14 mouse cellular contexts compared by ENCODE assay signal in genomic region chrX:7910473-7910872, GRCm38 (mm10). TPM values are rescaled to one million over a fixed set of nuclear protein-coding genes. Genes with fewer than 3 reads are reported as not detected.
DNase-seq lines count a peak whose midpoint lies in the region; ATAC-seq and TF ChIP-seq lines count a peak whose summit lies in the region.
"Had no signal": no experiment of that assay in that cellular context is flagged by ENCODE, and none has a peak within 500 bp of the region (broad histone marks: within the 10 kb centered on the region; RNA-seq: fewer than 3 reads in every experiment).

No protein-coding gene starts in this region.

- peak; percentile 55; the same call in 1 of the 2 replicates for ATAC-seq in forebrain, embryonic 12.5 days (ENCODE audit: low FRiP score)
- ATAC-seq in forebrain, embryonic 16.5 days, result no peak
- ATAC-seq in intestine, postnatal 0 days, result no peak
- no peak for ATAC-seq in intestine, embryonic 16.5 days
- ATAC-seq in midbrain, embryonic 15.5 days (replicated peaks), result peak; percentile 60
- no peak for ATAC-seq in midbrain, embryonic 11.5 days (ENCODE audit: low FRiP score)
- ATAC-seq in stomach, postnatal 0 days (ENCODE audit: low FRiP score, low TSS enrichment), result no peak
- ATAC-seq: inflammation-experienced regulatory T-cells, adult 6 months had no signal

- H3K27me3 ChIP-seq in forebrain, embryonic 12.5 days, result no peaks in the 10 kb centered on the region
- H3K27me3 ChIP-seq in forebrain, embryonic 16.5 days (replicated peaks; ENCODE audit: control insufficient read depth, insufficient read depth, low read length), result no peaks in the 10 kb centered on the region
- H3K27me3 ChIP-seq in intestine, postnatal 0 days (replicated peaks; ENCODE audit: control insufficient read depth, insufficient read depth, low read length), result no peaks in the 10 kb centered on the region
- H3K27me3 ChIP-seq in intestine, embryonic 16.5 days (replicated peaks; ENCODE audit: control insufficient read depth, insufficient read depth, low read length), result no peaks in the 10 kb centered on the region
- H3K27me3 ChIP-seq in midbrain, embryonic 15.5 days (replicated peaks), result no peaks in the 10 kb centered on the region
- no peaks in the 10 kb centered on the region for H3K27me3 ChIP-seq in midbrain, embryonic 11.5 days (ENCODE audit: control insufficient read depth, insufficient read depth, low read length)
- no peaks in the 10 kb centered on the region for H3K27me3 ChIP-seq in stomach, postnatal 0 days (ENCODE audit: control insufficient read depth, insufficient read depth, low read length)
- H3K27me3 ChIP-seq: embryonic facial prominence, embryonic 12.5 days; limb, embryonic 12.5 days; neural tube, embryonic 12.5 days had no signal

- TF ChIP-seq EP300 in stomach, postnatal 0 days (optimal IDR thresholded peaks at IDR 0.05), result no peak

- no peak overlapping the region for H3K9ac ChIP-seq in forebrain, embryonic 12.5 days
- H3K9ac ChIP-seq in forebrain, embryonic 16.5 days (replicated peaks; ENCODE audit: low read depth, low read length), result no peak overlapping the region
- no peak overlapping the region for H3K9ac ChIP-seq in intestine, postnatal 0 days (ENCODE audit: low read depth, low read length)
- no peak overlapping the region for H3K9ac ChIP-seq in intestine, embryonic 16.5 days (ENCODE audit: low read depth, low read length)
- no peak overlapping the region for H3K9ac ChIP-seq in midbrain, embryonic 15.5 days
- H3K9ac ChIP-seq in midbrain, embryonic 11.5 days (ENCODE audit: low read length), result no peak overlapping the region
- no peak overlapping the region for H3K9ac ChIP-seq in stomach, postnatal 0 days (ENCODE audit: low read length)
- H3K9ac ChIP-seq: embryonic facial prominence, embryonic 12.5 days; limb, embryonic 12.5 days; neural tube, embryonic 12.5 days had no signal

- H3K4me3 ChIP-seq in forebrain, embryonic 12.5 days (replicated peaks), result no peak overlapping the region
- H3K4me3 ChIP-seq in forebrain, embryonic 16.5 days (replicated peaks; ENCODE audit: low read length), result no peak overlapping the region
- no peak overlapping the region for H3K4me3 ChIP-seq in intestine, postnatal 0 days (ENCODE audit: low read depth, low read length)
- no peak overlapping the region for H3K4me3 ChIP-seq in intestine, embryonic 16.5 days (ENCODE audit: low read length)
- H3K4me3 ChIP-seq in midbrain, embryonic 15.5 days, result no peak overlapping the region
- no peak overlapping the region for H3K4me3 ChIP-seq in midbrain, embryonic 11.5 days (ENCODE audit: low read depth, low read length)
- no peak overlapping the region for H3K4me3 ChIP-seq in stomach, postnatal 0 days (ENCODE audit: low read depth, low read length)
- H3K4me3 ChIP-seq: embryonic facial prominence, embryonic 12.5 days; limb, embryonic 12.5 days; neural tube, embryonic 12.5 days had no signal

- WGBS in forebrain, embryonic 12.5 days, result 46% methylated on average over 6 of the region's 6 CpGs
- WGBS in forebrain, embryonic 16.5 days, result 46% methylated on average over 6 of the region's 6 CpGs
- 53% methylated on average over 6 of the region's 6 CpGs for WGBS in intestine, postnatal 0 days
- WGBS in intestine, embryonic 16.5 days, result 51% methylated on average over 6 of the region's 6 CpGs
- 42% methylated on average over 6 of the region's 6 CpGs for WGBS in midbrain, embryonic 15.5 days
- WGBS in midbrain, embryonic 11.5 days, result 59% methylated on average over 6 of the region's 6 CpGs
- WGBS in stomach, postnatal 0 days, result 62% methylated on average over 6 of the region's 6 CpGs

- no peaks in the 10 kb centered on the region for H3K9me3 ChIP-seq in forebrain, embryonic 12.5 days
- no peaks in the 10 kb centered on the region for H3K9me3 ChIP-seq in forebrain, embryonic 16.5 days (ENCODE audit: control insufficient read depth, low read length)
- no peaks in the 10 kb centered on the region for H3K9me3 ChIP-seq in intestine, postnatal 0 days (ENCODE audit: control insufficient read depth)
- H3K9me3 ChIP-seq in intestine, embryonic 16.5 days (ENCODE audit: control insufficient read depth, low read length), result no peaks in the 10 kb centered on the region
- H3K9me3 ChIP-seq in midbrain, embryonic 15.5 days, result no peaks in the 10 kb centered on the region
- no peaks in the 10 kb centered on the region for H3K9me3 ChIP-seq in midbrain, embryonic 11.5 days (ENCODE audit: control insufficient read depth, low read length)
- no peaks in the 10 kb centered on the region for H3K9me3 ChIP-seq in stomach, postnatal 0 days (ENCODE audit: control insufficient read depth, low read length)
- H3K9me3 ChIP-seq: embryonic facial prominence, embryonic 12.5 days; limb, embryonic 12.5 days; neural tube, embryonic 12.5 days had no signal

- H3K27ac ChIP-seq in forebrain, embryonic 12.5 days, result no peak overlapping the region
- no peak overlapping the region for H3K27ac ChIP-seq in forebrain, embryonic 16.5 days (ENCODE audit: low read length)
- H3K27ac ChIP-seq in intestine, postnatal 0 days (ENCODE audit: low read depth, low read length), result no peak overlapping the region
- H3K27ac ChIP-seq in intestine, embryonic 16.5 days (ENCODE audit: low read length), result no peak overlapping the region
- H3K27ac ChIP-seq in midbrain, embryonic 15.5 days, result no peak overlapping the region
- H3K27ac ChIP-seq in midbrain, embryonic 11.5 days (ENCODE audit: low read depth, low read length), result no peak overlapping the region
- H3K27ac ChIP-seq in stomach, postnatal 0 days (replicated peaks), result no peak overlapping the region
- H3K27ac ChIP-seq: embryonic facial prominence, embryonic 12.5 days; limb, embryonic 12.5 days; neural tube, embryonic 12.5 days had no signal

- TF ChIP-seq CTCF in intestine, postnatal 0 days (IDR thresholded peaks at IDR 0.05; ENCODE audit: low read depth), result peak; percentile 46
- TF ChIP-seq CTCF in stomach, postnatal 0 days (IDR thresholded peaks at IDR 0.05; ENCODE audit: low read depth), result peak; percentile 43

- peaks cover 10% of the 10 kb centered on the region for H3K36me3 ChIP-seq in forebrain, embryonic 12.5 days (replicated peaks)
- no peaks in the 10 kb centered on the region for H3K36me3 ChIP-seq in forebrain, embryonic 16.5 days (ENCODE audit: control insufficient read depth, insufficient read depth)
- H3K36me3 ChIP-seq in intestine, postnatal 0 days (ENCODE audit: control insufficient read depth, insufficient read depth), result no peaks in the 10 kb centered on the region
- no peaks in the 10 kb centered on the region for H3K36me3 ChIP-seq in intestine, embryonic 16.5 days (ENCODE audit: control insufficient read depth, insufficient read depth, low read length)
- no peaks in the 10 kb centered on the region for H3K36me3 ChIP-seq in midbrain, embryonic 15.5 days (replicated peaks)
- H3K36me3 ChIP-seq in midbrain, embryonic 11.5 days (ENCODE audit: control insufficient read depth, insufficient read depth, low read length), result no peaks in the 10 kb centered on the region; the same call in 1 of the 2 replicates
- no peaks in the 10 kb centered on the region; the same call in 1 of the 2 replicates for H3K36me3 ChIP-seq in stomach, postnatal 0 days (ENCODE audit: control insufficient read depth, insufficient read depth, low read length)

- no peak overlapping the region for H3K4me2 ChIP-seq in forebrain, embryonic 12.5 days
- no peak overlapping the region for H3K4me2 ChIP-seq in forebrain, embryonic 16.5 days (ENCODE audit: low read length)
- no peak overlapping the region for H3K4me2 ChIP-seq in intestine, postnatal 0 days (replicated peaks; ENCODE audit: low read depth)
- H3K4me2 ChIP-seq in intestine, embryonic 16.5 days (ENCODE audit: low read depth, low read length), result no peak overlapping the region
- H3K4me2 ChIP-seq in midbrain, embryonic 15.5 days, result no peak overlapping the region
- no peak overlapping the region for H3K4me2 ChIP-seq in midbrain, embryonic 11.5 days
- no peak overlapping the region for H3K4me2 ChIP-seq in stomach, postnatal 0 days (replicated peaks; ENCODE audit: low read depth)
- H3K4me2 ChIP-seq: embryonic facial prominence, embryonic 12.5 days; limb, embryonic 12.5 days; neural tube, embryonic 12.5 days had no signal

- H3K4me1 ChIP-seq in forebrain, embryonic 12.5 days, result peaks cover 4% of the 10 kb centered on the region; the same call in 1 of the 2 replicates
- no peaks in the 10 kb centered on the region for H3K4me1 ChIP-seq in forebrain, embryonic 16.5 days (replicated peaks; ENCODE audit: control insufficient read depth, insufficient read depth, low read length)
- no peaks in the 10 kb centered on the region for H3K4me1 ChIP-seq in intestine, postnatal 0 days (replicated peaks; ENCODE audit: control insufficient read depth, insufficient read depth, low read length)
- H3K4me1 ChIP-seq in intestine, embryonic 16.5 days (ENCODE audit: control insufficient read depth, insufficient read depth, low read length), result no peaks in the 10 kb centered on the region
- no peaks in the 10 kb centered on the region for H3K4me1 ChIP-seq in midbrain, embryonic 15.5 days
- no peaks in the 10 kb centered on the region for H3K4me1 ChIP-seq in midbrain, embryonic 11.5 days (ENCODE audit: control insufficient read depth, insufficient read depth, low read length)
- H3K4me1 ChIP-seq in stomach, postnatal 0 days (replicated peaks; ENCODE audit: control insufficient read depth, insufficient read depth), result no peaks in the 10 kb centered on the region
- H3K4me1 ChIP-seq: embryonic facial prominence, embryonic 12.5 days; limb, embryonic 12.5 days; neural tube, embryonic 12.5 days had no signal

- no peak for DNase-seq in midbrain, embryonic 11.5 days (ENCODE audit: low spot score, missing footprints)
- no peak for DNase-seq in stomach, postnatal 0 days (ENCODE audit: low spot score)
- no peak for DNase-seq in c-Kit-positive CD71-positive TER-119-positive erythroid progenitor cells, embryonic 14.5 days (ENCODE audit: low spot score)
- DNase-seq: cerebellum, adult 11 months had no signal

RNA-seq across cellular contexts. Expression of gene Gm10490, which starts 1.1 kb away (rescaled TPM):
- not detected in 2 replicates for polyA plus RNA-seq in forebrain, embryonic 12.5 days (2016; fragmentation: Nextera tagmentation; extraction: Ambion mirVana)
- polyA plus RNA-seq in forebrain, embryonic 16.5 days (2015; fragmentation: Nextera tagmentation; extraction: Ambion mirVana), result not detected in 2 replicates
- not detected in 2 replicates for polyA plus RNA-seq in intestine, postnatal 0 days (2015; fragmentation: Nextera tagmentation; extraction: Ambion mirVana)
- not detected in 2 replicates for polyA plus RNA-seq in intestine, embryonic 16.5 days (2015; fragmentation: Nextera tagmentation; extraction: Ambion mirVana)
- 1.2 TPM in 1 of 2 replicates, not detected in the other for polyA plus RNA-seq in midbrain, embryonic 15.5 days (2015; fragmentation: Nextera tagmentation; extraction: Ambion mirVana)
- polyA plus RNA-seq in midbrain, embryonic 11.5 days (2014; fragmentation: Nextera tagmentation; extraction: Ambion mirVana), result not detected in 2 replicates
- not detected in 2 replicates for polyA plus RNA-seq in stomach, postnatal 0 days (2015; fragmentation: Nextera tagmentation; extraction: Ambion mirVana)
- polyA plus RNA-seq: embryonic facial prominence, embryonic 12.5 days; inflammation-experienced regulatory T-cells, adult 6 months; limb, embryonic 12.5 days; liver, embryonic 16.5 days; neural tube, embryonic 12.5 days had no signal

RNA-seq across cellular contexts. Expression of gene Gm10491, which starts 2.8 kb away (rescaled TPM):
- polyA plus RNA-seq in forebrain, embryonic 12.5 days (2016; fragmentation: Nextera tagmentation; extraction: Ambion mirVana), result not detected in 2 replicates
- polyA plus RNA-seq in forebrain, embryonic 16.5 days (2015; fragmentation: Nextera tagmentation; extraction: Ambion mirVana), result not detected in 2 replicates
- not detected in 2 replicates for polyA plus RNA-seq in intestine, postnatal 0 days (2015; fragmentation: Nextera tagmentation; extraction: Ambion mirVana)
- not detected in 2 replicates for polyA plus RNA-seq in intestine, embryonic 16.5 days (2015; fragmentation: Nextera tagmentation; extraction: Ambion mirVana)
- polyA plus RNA-seq in midbrain, embryonic 15.5 days (2015; fragmentation: Nextera tagmentation; extraction: Ambion mirVana), result not detected in 2 replicates
- not detected in 2 replicates for polyA plus RNA-seq in midbrain, embryonic 11.5 days (2014; fragmentation: Nextera tagmentation; extraction: Ambion mirVana)
- polyA plus RNA-seq in stomach, postnatal 0 days (2015; fragmentation: Nextera tagmentation; extraction: Ambion mirVana), result not detected in 2 replicates
- polyA plus RNA-seq: embryonic facial prominence, embryonic 12.5 days; inflammation-experienced regulatory T-cells, adult 6 months; limb, embryonic 12.5 days; liver, embryonic 16.5 days; neural tube, embryonic 12.5 days had no signal

RNA-seq across cellular contexts. Expression of gene Pcsk1n, which starts 9.1 kb away (rescaled TPM):
- polyA plus RNA-seq in forebrain, embryonic 12.5 days (2016; fragmentation: Nextera tagmentation; extraction: Ambion mirVana), result 57.6 and 59.9 TPM in 2 replicates
- polyA plus RNA-seq in forebrain, embryonic 16.5 days (2015; fragmentation: Nextera tagmentation; extraction: Ambion mirVana), result 101 and 151 TPM in 2 replicates
- 17.5 and 18.0 TPM in 2 replicates for polyA plus RNA-seq in intestine, postnatal 0 days (2015; fragmentation: Nextera tagmentation; extraction: Ambion mirVana)
- polyA plus RNA-seq in intestine, embryonic 16.5 days (2015; fragmentation: Nextera tagmentation; extraction: Ambion mirVana), result 10.6 and 10.7 TPM in 2 replicates
- polyA plus RNA-seq in midbrain, embryonic 15.5 days (2015; fragmentation: Nextera tagmentation; extraction: Ambion mirVana), result 273 and 288 TPM in 2 replicates
- 21.9 and 26.9 TPM in 2 replicates for polyA plus RNA-seq in midbrain, embryonic 11.5 days (2014; fragmentation: Nextera tagmentation; extraction: Ambion mirVana)
- polyA plus RNA-seq in stomach, postnatal 0 days (2015; fragmentation: Nextera tagmentation; extraction: Ambion mirVana), result 12.0 and 12.2 TPM in 2 replicates
- polyA plus RNA-seq: inflammation-experienced regulatory T-cells, adult 6 months had no signal

RNA-seq across cellular contexts. Expression of gene Timm17b, which starts 11.3 kb away (rescaled TPM):
- 146 and 158 TPM in 2 replicates for polyA plus RNA-seq in forebrain, embryonic 12.5 days (2016; fragmentation: Nextera tagmentation; extraction: Ambion mirVana)
- 134 and 155 TPM in 2 replicates for polyA plus RNA-seq in forebrain, embryonic 16.5 days (2015; fragmentation: Nextera tagmentation; extraction: Ambion mirVana)
- polyA plus RNA-seq in intestine, postnatal 0 days (2015; fragmentation: Nextera tagmentation; extraction: Ambion mirVana), result 106 and 109 TPM in 2 replicates
- polyA plus RNA-seq in intestine, embryonic 16.5 days (2015; fragmentation: Nextera tagmentation; extraction: Ambion mirVana), result 132 and 141 TPM in 2 replicates
- 173 and 178 TPM in 2 replicates for polyA plus RNA-seq in midbrain, embryonic 15.5 days (2015; fragmentation: Nextera tagmentation; extraction: Ambion mirVana)
- 163 and 179 TPM in 2 replicates for polyA plus RNA-seq in midbrain, embryonic 11.5 days (2014; fragmentation: Nextera tagmentation; extraction: Ambion mirVana)
- polyA plus RNA-seq in stomach, postnatal 0 days (2015; fragmentation: Nextera tagmentation; extraction: Ambion mirVana), result 85.6 and 90.5 TPM in 2 replicates

RNA-seq across cellular contexts. Expression of gene Pqbp1, which starts 11.4 kb away (rescaled TPM):
- polyA plus RNA-seq in forebrain, embryonic 12.5 days (2016; fragmentation: Nextera tagmentation; extraction: Ambion mirVana), result 169 and 181 TPM in 2 replicates
- 218 and 223 TPM in 2 replicates for polyA plus RNA-seq in forebrain, embryonic 16.5 days (2015; fragmentation: Nextera tagmentation; extraction: Ambion mirVana)
- 63.1 and 64.3 TPM in 2 replicates for polyA plus RNA-seq in intestine, postnatal 0 days (2015; fragmentation: Nextera tagmentation; extraction: Ambion mirVana)
- 95.3 and 101 TPM in 2 replicates for polyA plus RNA-seq in intestine, embryonic 16.5 days (2015; fragmentation: Nextera tagmentation; extraction: Ambion mirVana)
- polyA plus RNA-seq in midbrain, embryonic 15.5 days (2015; fragmentation: Nextera tagmentation; extraction: Ambion mirVana), result 222 and 224 TPM in 2 replicates
- 143 and 160 TPM in 2 replicates for polyA plus RNA-seq in midbrain, embryonic 11.5 days (2014; fragmentation: Nextera tagmentation; extraction: Ambion mirVana)
- polyA plus RNA-seq in stomach, postnatal 0 days (2015; fragmentation: Nextera tagmentation; extraction: Ambion mirVana), result 60.6 and 62.2 TPM in 2 replicates

Comparison
In these comparisons a context has a peak if more than half of its experiments do, and no peak if none do; other contexts are left out.
1. ATAC-seq: peak in forebrain, embryonic 12.5 days (single experiment) and midbrain, embryonic 15.5 days (single experiment); none in forebrain, embryonic 16.5 days (single experiment), intestine, postnatal 0 days (single experiment), intestine, embryonic 16.5 days (single experiment), midbrain, embryonic 11.5 days (single experiment) and stomach, postnatal 0 days (single experiment).